Mouse (Mus musculus) embryo, embryonic 11.5 days (tissue): ENCODE measurements around the gene Haus5.
A peak's percentile ranks its signal among the peaks of the same experiment; 100 is the strongest.

ENCODE experiments used
- DNase-seq: peaks from one replicate; pipeline ENCODE4 v3.0.0-alpha.2; 2012; ENCODE audit warnings: low read depth, low spot score

Haus5 gene

GRCm38 (mm10) chr7:30625530-30626384, 39.0 kb downstream of the Haus5 start, which contains the start of gene Cox6b1:
Gene Cox6b1, minus strand, starts transcription at chr7:30626151.
- peak; percentile 85 for DNase-seq

DNA sequence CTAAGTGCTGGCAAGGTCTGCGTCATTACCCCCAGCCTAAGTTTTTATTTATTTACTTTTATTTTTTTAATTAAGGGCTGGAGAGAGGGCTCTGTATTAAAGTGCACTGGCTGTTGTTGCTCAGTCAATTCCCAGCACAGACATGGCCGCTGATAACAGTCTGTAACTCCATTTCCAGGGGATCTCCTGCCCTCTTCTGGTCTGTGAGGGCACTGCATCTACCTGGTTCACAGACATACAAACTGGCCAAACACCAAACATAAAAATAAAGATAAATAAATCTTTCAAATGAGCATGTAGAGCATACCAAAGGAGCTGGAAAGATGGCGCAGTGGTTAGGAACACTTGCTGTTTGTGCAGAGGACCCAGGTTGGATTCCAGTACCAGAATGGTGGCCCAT, 45.6 kb downstream of the Haus5 start:
- DNase-seq: no peak

GRCm38 (mm10) chr7:30618658-30619057, 46.1 kb downstream of the Haus5 start:
- no peak for DNase-seq

DNA sequence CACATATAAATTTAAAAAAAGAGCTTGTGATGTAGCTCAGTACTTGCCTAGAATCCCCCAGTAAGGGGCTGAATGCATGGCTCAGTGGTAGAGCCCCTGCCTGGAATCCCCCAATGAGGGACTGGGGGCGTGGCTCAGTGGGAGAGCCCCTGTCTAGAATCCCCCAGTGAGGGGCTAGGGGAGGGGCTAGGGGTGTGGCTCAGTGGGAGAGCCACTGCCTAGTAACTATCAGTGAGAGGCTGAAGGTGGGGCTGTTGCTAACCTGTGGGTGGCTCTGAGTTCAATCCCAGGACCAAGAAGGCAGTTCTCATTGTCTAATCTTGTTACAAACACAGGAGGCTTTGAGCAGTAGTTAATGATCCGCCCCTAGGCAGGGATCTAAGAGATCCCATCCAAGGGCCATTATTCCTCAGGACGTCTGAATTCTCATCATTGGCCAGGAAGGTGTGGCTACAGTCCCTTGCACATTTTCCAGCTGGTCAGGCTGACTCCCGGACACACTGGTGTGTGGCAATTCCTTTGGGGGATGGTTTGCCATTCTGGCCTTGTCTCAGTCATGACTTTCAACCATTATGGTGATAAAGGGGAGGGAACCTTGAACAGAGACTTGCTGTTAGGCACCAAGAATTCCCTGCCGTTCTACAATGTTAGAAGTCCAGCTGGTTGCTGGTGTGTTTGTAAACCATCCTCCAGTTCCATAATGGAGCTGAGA, 49.6 kb downstream of the Haus5 start:
- DNase-seq: no peak

DNA sequence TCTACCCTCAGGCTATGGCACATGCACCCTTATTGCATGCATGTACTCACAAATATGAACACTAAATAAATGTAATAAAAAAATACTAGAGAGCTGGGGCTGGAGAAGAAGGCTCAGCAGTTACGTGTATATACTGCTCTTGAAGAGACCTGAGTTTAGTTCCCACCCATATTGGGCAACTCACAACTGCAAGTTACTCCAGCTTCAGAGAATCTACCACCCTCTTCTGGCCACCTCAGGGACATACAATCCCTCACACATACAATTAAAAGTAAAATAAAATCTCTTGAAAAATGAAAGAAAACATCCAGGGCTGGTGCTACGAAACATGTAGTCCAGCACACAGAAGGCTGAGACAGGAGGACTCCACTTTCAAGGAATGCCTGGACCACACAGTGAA, 50.3 kb downstream of the Haus5 start:
- no peak for DNase-seq

- peak; percentile 47 for DNase-seq
These were observed 51.2 kb downstream of the Haus5 start for GRCm38 (mm10) chr7:30613529-30614112.

DNA sequence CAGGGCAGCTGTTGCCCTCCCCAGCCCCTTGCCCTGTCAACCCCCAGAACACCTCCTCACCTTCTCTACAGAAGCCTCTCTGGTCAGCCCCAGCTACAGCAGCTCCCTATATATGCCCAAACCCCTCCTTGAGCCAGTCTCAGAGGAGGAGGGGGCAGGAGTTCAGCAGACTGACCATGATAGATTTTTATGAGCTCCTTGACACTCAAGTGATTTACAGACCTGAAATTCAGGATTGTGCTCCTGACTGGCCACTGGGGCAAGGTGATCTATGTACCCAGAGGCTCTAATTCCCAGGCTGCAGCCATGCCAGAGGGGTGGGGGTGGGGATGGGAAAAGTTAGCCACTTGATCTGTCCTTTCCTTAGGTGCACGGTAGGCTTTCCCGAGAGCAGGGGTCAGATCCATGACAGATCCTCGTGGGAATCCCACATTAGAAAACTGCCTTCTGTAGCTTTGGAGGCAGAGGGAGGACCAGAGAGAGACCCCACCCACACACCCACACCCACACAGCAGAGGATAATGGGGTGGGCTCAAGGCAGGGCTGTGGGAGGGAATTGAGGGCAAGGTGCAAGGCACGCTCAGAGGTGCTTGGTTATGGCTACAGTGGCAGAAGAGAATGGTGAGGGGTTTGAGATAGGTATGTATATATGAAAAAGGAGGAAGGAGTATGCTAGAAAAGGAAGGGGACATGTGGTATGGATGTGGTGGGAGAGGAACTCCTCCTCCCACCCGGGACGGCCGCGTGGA, 52.0 kb downstream of the Haus5 start, which contains the start of gene Upk1a:
TSS of gene Upk1a (minus strand) at position 194 of the 749 bp plus-strand sequence.
- DNase-seq: no peak

DNA sequence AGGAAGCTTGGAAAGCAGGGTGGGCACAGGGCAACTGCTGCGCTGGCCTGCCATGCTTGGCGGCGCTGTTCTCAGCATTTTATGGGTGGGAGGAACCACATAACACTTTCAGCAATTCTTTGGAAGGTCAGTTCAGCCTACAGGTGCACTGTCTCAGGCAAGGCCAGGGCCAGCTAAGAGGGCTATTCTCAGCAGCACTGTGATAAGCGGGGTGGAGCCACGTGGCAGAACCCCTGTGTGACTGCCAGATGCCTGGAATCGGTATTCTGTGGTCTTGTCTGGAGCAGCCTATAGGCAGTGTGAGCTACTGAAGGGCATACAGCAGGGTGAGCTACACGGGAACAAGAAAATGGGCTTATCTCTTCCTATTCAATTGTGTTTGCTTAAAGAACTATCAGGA, 54.8 kb downstream of the Haus5 start:
- no peak for DNase-seq

DNA sequence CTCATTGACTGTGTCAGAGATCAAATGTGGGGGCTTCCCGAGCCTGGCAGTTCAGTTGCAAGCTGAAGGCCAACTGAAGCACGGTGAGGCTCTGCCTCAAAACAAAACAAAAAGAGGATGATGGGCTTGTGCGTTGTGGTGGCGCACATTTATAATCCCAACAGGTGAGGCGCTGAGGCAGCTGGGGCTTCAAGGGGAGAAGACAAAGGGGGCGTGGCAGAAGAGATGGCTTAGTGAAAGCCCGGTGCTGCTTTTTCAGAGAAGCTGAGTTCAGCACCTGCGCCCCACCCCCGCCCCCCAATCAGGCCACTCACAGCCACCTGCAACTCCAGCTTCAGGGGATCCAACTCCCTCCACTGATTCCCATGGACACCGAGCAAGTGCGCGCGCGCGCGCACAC, 56.3 kb downstream of the Haus5 start:
- DNase-seq: no peak

DNA sequence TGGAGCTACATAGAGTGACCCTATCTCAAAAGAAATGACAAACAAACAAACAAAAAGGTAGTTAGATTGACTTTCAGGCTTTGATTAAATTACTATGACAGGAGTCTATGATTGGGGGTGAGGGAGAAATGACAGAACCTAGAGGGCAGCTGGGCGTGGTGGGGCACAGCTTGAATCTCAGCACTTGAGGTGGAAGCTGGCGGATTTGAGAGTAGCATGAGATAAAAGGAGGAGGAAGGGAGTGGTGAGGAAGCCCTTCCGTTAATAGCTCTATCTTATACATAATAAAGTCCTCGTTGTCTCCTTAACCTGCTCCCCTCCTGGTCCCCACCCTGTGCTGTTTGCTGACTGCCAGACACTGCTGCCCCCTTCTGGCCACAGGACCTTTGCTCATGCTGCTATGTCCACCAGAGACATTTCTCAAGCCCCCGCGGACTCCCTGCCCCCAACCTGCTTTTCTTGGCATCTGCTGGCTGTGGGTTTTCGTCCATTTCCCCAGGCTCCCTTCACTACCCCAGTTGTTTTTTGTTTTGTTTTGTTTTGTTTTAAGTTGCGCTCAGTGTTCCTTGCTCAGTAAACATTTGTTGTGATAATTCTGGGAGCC, 57.0 kb downstream of the Haus5 start:
- DNase-seq: no peak

GRCm38 (mm10) chr7:30604944-30605343, 59.9 kb downstream of the Haus5 start:
- DNase-seq: no peak

DNA sequence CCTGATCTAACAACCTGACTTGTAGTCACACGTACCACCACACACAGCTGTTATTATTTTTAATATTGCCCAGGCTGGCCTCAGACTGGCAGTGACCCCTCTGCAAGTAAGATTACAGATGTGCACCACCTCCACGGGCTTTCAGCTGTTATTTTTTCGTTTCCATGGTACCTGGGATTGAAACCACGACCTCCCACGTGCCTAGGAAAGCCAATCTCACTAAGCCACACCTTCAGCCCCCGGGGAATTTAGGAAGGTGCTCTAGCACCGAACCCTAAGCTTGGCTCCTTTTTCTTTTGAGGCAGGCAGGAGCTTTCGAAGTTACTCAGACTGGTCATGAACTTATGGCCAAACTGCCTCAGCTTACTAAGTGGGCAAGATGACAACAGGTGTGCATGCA, 60.4 kb downstream of the Haus5 start:
- DNase-seq: no peak
